Mouse (Mus musculus): ENCODE data around the gene Cyb5rl. TPM values are rescaled to one million over a fixed set of nuclear protein-coding genes. Genes with fewer than 3 reads are reported as not detected.
A peak's percentile ranks its signal among the peaks of the same experiment; 100 is the strongest.

The Cyb5rl gene
- polyA plus RNA-seq, 1 experiment from 2014 or later, result 3.6 TPM

DNA sequence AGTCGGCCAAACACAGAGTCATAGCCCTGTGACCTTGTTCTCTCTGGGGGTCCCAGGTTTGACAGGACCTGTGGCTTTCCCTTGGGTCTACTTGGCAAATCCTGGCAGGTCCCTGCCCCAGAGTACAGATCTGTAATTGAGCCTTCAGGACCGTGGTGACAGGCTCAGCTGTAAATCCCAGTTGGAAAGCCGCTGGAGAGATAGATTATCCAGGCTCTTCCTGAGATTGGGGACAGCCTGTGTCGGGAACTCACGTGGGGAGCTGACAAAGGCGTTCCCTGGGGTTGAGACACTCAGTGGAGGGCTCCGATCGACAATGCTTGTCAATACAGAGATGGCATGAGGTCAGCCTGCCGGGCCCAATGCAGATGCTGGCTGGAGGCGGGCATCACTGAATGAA is 59.6 kb downstream of the Cyb5rl start:
- no peaks in the 10 kb centered on the region for H3K9me3 ChIP-seq (replicated peaks; ENCODE audit: control insufficient read depth, low read length)
- no peak overlapping the region for H3K4me2 ChIP-seq (ENCODE audit: low read length)
- H3K4me3 ChIP-seq (ENCODE audit: low read depth, low read length), result no peak overlapping the region
- no peak for DNase-seq (ENCODE audit: low spot score)
- no peak overlapping the region for H3K27ac ChIP-seq (ENCODE audit: low read depth, low read length)
- WGBS, result 52% methylated on average over 10 of the region's 10 CpGs
- no peak overlapping the region for H3K9ac ChIP-seq (ENCODE audit: low read length)
- ATAC-seq, result no peak
- no peaks in the 10 kb centered on the region for H3K36me3 ChIP-seq (ENCODE audit: control insufficient read depth, insufficient read depth, low read length)
- H3K4me1 ChIP-seq (ENCODE audit: control insufficient read depth, insufficient read depth, low read length), result peaks cover 18% of the 10 kb centered on the region
- no peaks in the 10 kb centered on the region for H3K27me3 ChIP-seq (replicated peaks; ENCODE audit: control insufficient read depth, insufficient read depth, low read length)

GRCm38 (mm10) chr4:107126891-107127524 is 60.2 kb downstream of the Cyb5rl start:
- H3K36me3 ChIP-seq (ENCODE audit: control insufficient read depth, insufficient read depth, low read length), result no peaks in the 10 kb centered on the region
- H3K4me1 ChIP-seq (ENCODE audit: control insufficient read depth, insufficient read depth, low read length), result peaks cover 16% of the 10 kb centered on the region
- no peak overlapping the region for H3K9ac ChIP-seq (ENCODE audit: low read length)
- H3K27ac ChIP-seq (ENCODE audit: low read depth, low read length), result peak overlapping the region; percentile 27; the same call in 1 of the 2 replicates
- no peaks in the 10 kb centered on the region for H3K9me3 ChIP-seq (replicated peaks; ENCODE audit: control insufficient read depth, low read length)
- DNase-seq (ENCODE audit: low spot score) (no peak), ATAC-seq (no peak)
- H3K4me2 ChIP-seq (ENCODE audit: low read length), result no peak overlapping the region
- 42% methylated on average over 13 of the region's 13 CpGs for WGBS
- H3K27me3 ChIP-seq (replicated peaks; ENCODE audit: control insufficient read depth, insufficient read depth, low read length), result no peaks in the 10 kb centered on the region
- no peak overlapping the region for H3K4me3 ChIP-seq (ENCODE audit: low read depth, low read length)

DNA sequence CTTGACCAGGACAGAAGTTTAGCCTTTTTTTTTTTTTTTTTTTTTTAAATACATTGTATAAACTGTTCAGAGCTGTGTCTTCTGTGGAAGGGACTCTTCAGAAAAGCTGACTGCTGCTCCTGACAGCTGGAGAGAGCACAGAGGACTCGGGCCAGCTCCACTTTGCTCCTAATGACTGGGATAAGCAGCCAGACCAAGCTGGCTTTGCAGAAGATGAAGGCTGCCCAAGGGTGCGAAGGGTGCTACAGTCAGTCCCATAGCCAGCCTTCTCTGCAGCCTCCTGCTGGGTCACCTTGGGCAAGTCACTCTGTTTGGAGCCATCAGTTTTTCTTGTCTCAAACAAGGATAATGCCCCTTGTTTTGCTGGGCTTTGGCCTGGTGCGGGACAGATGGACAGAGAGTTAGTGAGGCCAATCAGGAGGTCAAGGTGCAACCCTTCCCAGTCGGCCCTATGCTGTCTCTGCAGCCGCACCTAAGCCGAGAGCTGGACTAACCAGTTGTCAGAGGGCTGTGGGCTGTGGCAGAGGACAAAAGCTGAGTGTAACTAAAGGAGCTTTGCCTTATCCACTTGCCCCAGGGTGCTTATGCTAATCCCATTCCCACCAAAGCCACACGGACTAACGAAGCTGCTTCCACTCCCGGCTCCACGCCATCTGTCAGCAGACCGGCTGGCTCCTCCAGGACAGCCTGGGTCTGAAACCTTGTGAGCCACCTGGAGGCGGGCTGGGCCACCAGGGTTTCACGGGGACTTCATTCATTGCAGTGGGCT is 61.3 kb downstream of the Cyb5rl start:
- no peaks in the 10 kb centered on the region for H3K27me3 ChIP-seq (replicated peaks; ENCODE audit: control insufficient read depth, insufficient read depth, low read length)
- DNase-seq (ENCODE audit: low spot score) (peak; percentile 63), ATAC-seq (peak; percentile 78)
- H3K27ac ChIP-seq (ENCODE audit: low read depth, low read length), result no peak overlapping the region; the same call in 1 of the 2 replicates
- no peak overlapping the region for H3K4me2 ChIP-seq (ENCODE audit: low read length)
- peaks cover 16% of the 10 kb centered on the region for H3K4me1 ChIP-seq (ENCODE audit: control insufficient read depth, insufficient read depth, low read length)
- no peaks in the 10 kb centered on the region for H3K36me3 ChIP-seq (ENCODE audit: control insufficient read depth, insufficient read depth, low read length)
- H3K9ac ChIP-seq (ENCODE audit: low read length), result no peak overlapping the region
- no peaks in the 10 kb centered on the region for H3K9me3 ChIP-seq (replicated peaks; ENCODE audit: control insufficient read depth, low read length)
- no peak overlapping the region for H3K4me3 ChIP-seq (ENCODE audit: low read depth, low read length)
- 14% methylated on average over 13 of the region's 13 CpGs for WGBS

GRCm38 (mm10) chr4:107129373-107129772 is 62.6 kb downstream of the Cyb5rl start:
- H3K27ac ChIP-seq (ENCODE audit: low read depth, low read length), result no peak overlapping the region
- H3K4me3 ChIP-seq (ENCODE audit: low read depth, low read length), result no peak overlapping the region
- H3K9me3 ChIP-seq (replicated peaks; ENCODE audit: control insufficient read depth, low read length), result no peaks in the 10 kb centered on the region
- peaks cover 16% of the 10 kb centered on the region for H3K4me1 ChIP-seq (ENCODE audit: control insufficient read depth, insufficient read depth, low read length)
- ATAC-seq, result no peak
- 65% methylated on average over 8 of the region's 8 CpGs for WGBS
- no peaks in the 10 kb centered on the region for H3K27me3 ChIP-seq (replicated peaks; ENCODE audit: control insufficient read depth, insufficient read depth, low read length)
- no peak overlapping the region for H3K4me2 ChIP-seq (ENCODE audit: low read length)
- H3K9ac ChIP-seq (ENCODE audit: low read length), result no peak overlapping the region
- H3K36me3 ChIP-seq (ENCODE audit: control insufficient read depth, insufficient read depth, low read length), result no peaks in the 10 kb centered on the region
- no peak for DNase-seq (ENCODE audit: low spot score)

DNA sequence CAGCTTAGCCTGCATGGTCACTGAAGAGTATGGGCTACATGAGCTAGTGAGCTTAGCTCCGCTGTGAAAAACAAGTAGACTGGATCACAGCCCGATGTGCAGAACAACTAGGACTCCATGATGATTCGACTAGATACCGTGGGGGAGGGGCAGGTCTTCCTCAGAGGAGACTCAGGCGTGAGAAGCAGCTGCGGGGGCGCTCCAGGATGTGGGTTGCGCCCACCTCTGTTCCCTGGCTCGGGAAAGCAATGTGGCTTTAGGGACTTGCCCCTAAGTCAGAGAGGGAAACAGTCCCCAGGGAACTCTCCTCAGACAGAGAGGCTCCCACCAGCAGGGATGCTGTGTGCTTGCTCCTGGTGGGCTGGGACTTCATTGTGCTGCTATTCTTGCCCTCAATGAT is 63.7 kb downstream of the Cyb5rl start:
- WGBS, result 13% methylated on average over 9 of the region's 9 CpGs
- no peak for ATAC-seq
- H3K36me3 ChIP-seq (ENCODE audit: control insufficient read depth, insufficient read depth, low read length), result no peaks in the 10 kb centered on the region

DNA sequence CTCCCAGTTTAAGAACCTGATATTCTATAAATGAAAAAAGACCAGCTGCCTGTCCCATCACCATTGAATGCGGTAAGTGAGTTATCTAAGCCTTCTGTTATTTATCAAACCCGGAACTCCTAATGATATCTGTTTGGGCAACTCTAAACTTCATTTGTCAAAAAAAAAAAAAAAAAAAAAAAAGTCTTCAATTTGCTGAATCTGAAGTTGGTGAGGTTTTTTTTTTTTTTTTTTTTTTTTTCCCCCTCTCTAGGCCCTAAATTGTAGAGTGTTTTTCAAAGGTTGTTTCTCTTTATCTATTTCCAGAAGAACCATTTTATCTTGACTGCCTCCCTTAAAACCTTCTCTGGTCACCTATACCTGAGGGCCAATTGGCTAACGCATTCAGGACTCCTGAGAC is 68.1 kb downstream of the Cyb5rl start:
- no peak overlapping the region for H3K9ac ChIP-seq (ENCODE audit: low read length)
- H3K27me3 ChIP-seq (replicated peaks; ENCODE audit: control insufficient read depth, insufficient read depth, low read length), result no peaks in the 10 kb centered on the region
- no peaks in the 10 kb centered on the region for H3K9me3 ChIP-seq (replicated peaks; ENCODE audit: control insufficient read depth, low read length)
- DNase-seq (ENCODE audit: low spot score), result no peak
- WGBS, result 95% methylated on average over 3 of the region's 3 CpGs
- H3K4me2 ChIP-seq (ENCODE audit: low read length), result no peak overlapping the region
- ATAC-seq, result no peak
- H3K4me1 ChIP-seq (ENCODE audit: control insufficient read depth, insufficient read depth, low read length), result peaks cover 21% of the 10 kb centered on the region
- H3K27ac ChIP-seq (ENCODE audit: low read depth, low read length), result no peak overlapping the region
- H3K36me3 ChIP-seq (ENCODE audit: control insufficient read depth, insufficient read depth, low read length), result no peaks in the 10 kb centered on the region
- H3K4me3 ChIP-seq (ENCODE audit: low read depth, low read length), result no peak overlapping the region

More for the DNA sequence above, 63.7 kb downstream of the Cyb5rl start:
- Histone ChIP-seq H3K27ac (ENCODE audit: low read depth, low read length) (no peak overlapping the region; the same call in 1 of the 2 replicates), H3K27me3 (replicated peaks; ENCODE audit: control insufficient read depth, insufficient read depth, low read length) (no peaks in the 10 kb centered on the region), H3K9me3 (replicated peaks; ENCODE audit: control insufficient read depth, low read length) (no peaks in the 10 kb centered on the region), H3K4me1 (ENCODE audit: control insufficient read depth, insufficient read depth, low read length) (peaks cover 16% of the 10 kb centered on the region), H3K9ac (ENCODE audit: low read length) (0 out of 2 replicates have a peak overlapping the region, but pooled peaks have one; percentile 5), H3K4me2 (ENCODE audit: low read length) (no peak overlapping the region), H3K4me3 (ENCODE audit: low read depth, low read length) (no peak overlapping the region)
- DNase-seq (ENCODE audit: low spot score), result no peak

DNA sequence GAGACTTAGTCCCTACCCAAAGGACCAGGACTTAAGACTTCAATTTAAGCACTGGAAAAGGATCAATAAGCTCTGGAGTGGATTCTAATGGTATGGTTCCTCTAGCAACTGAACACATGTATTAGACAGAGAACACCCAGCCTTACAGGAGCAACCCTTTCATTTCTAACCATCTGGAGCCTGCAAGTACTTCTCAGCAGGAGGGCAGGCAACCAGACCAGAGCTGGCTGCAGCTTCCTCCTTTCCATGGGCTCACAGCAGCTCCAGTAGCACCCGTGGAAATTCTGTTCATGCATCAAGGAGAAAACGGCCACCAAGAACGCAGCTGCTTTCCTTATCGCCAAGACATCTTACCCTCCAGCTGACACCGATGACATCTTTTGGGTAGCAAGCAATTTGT is 68.9 kb downstream of the Cyb5rl start:
- no peak overlapping the region for H3K4me3 ChIP-seq (ENCODE audit: low read depth, low read length)
- no peak overlapping the region for H3K27ac ChIP-seq (ENCODE audit: low read depth, low read length)
- no peaks in the 10 kb centered on the region for H3K27me3 ChIP-seq (replicated peaks; ENCODE audit: control insufficient read depth, insufficient read depth, low read length)
- H3K4me1 ChIP-seq (ENCODE audit: control insufficient read depth, insufficient read depth, low read length), result peaks cover 26% of the 10 kb centered on the region
- WGBS, result 81% methylated on average over 5 of the region's 5 CpGs
- no peaks in the 10 kb centered on the region for H3K9me3 ChIP-seq (replicated peaks; ENCODE audit: control insufficient read depth, low read length)
- no peak overlapping the region for H3K4me2 ChIP-seq (ENCODE audit: low read length)
- H3K36me3 ChIP-seq (ENCODE audit: control insufficient read depth, insufficient read depth, low read length), result no peaks in the 10 kb centered on the region
- ATAC-seq (no peak), DNase-seq (ENCODE audit: low spot score) (no peak)
- no peak overlapping the region for H3K9ac ChIP-seq (ENCODE audit: low read length)

GRCm38 (mm10) chr4:107136531-107136930 is 69.7 kb downstream of the Cyb5rl start:
- ATAC-seq (no peak), DNase-seq (ENCODE audit: low spot score) (no peak)
- Histone ChIP-seq H3K4me3 (ENCODE audit: low read depth, low read length) (no peak overlapping the region), H3K27ac (ENCODE audit: low read depth, low read length) (no peak overlapping the region), H3K4me1 (ENCODE audit: control insufficient read depth, insufficient read depth, low read length) (peaks cover 25% of the 10 kb centered on the region), H3K9me3 (replicated peaks; ENCODE audit: control insufficient read depth, low read length) (no peaks in the 10 kb centered on the region), H3K36me3 (ENCODE audit: control insufficient read depth, insufficient read depth, low read length) (no peaks in the 10 kb centered on the region), H3K9ac (ENCODE audit: low read length) (no peak overlapping the region), H3K27me3 (replicated peaks; ENCODE audit: control insufficient read depth, insufficient read depth, low read length) (no peaks in the 10 kb centered on the region), H3K4me2 (ENCODE audit: low read length) (no peak overlapping the region)
- WGBS, result 60% methylated on average over 3 of the region's 3 CpGs

Data from forebrain, embryonic 14.5 days (tissue).